Mouse (Mus musculus) midbrain, embryonic 10.5 days (tissue): ENCODE data around the gene Spty2d1. TPM values are rescaled to one million over a fixed set of nuclear protein-coding genes. Genes with fewer than 3 reads are reported as not detected.

Experiments used
- DNase-seq: peaks from one replicate; pipeline ENCODE4 v3.0.0-alpha.2; 2017; ENCODE audit warnings: low spot score
- H3K27ac ChIP-seq: fragments of 300-500 bp; sonication (generic); replicated peaks from 2 replicates; pipeline ENCODE4 v1.5.1; 2016; ENCODE audit warnings: mild to moderate bottlenecking
- H3K27me3 ChIP-seq: fragments of 300-500 bp; sonication (generic); 2 replicates; pipeline ENCODE4 v1.6.1; 2016; ENCODE audit warnings: low read depth, mild to moderate bottlenecking; ENCODE audit not compliant: poor library complexity, severe bottlenecking
- H3K36me3 ChIP-seq: fragments of 300-500 bp; sonication (generic); 2 replicates; pipeline ENCODE4 v1.6.1; 2016; ENCODE audit warnings: mild to moderate bottlenecking, moderate library complexity
- H3K4me1 ChIP-seq: fragments of 300-500 bp; sonication (generic); 2 replicates; pipeline ENCODE4 v1.6.1; 2016
- H3K4me3 ChIP-seq: fragments of 300-500 bp; sonication (generic); 2 replicates; pipeline ENCODE4 v1.5.1; 2016; ENCODE audit warnings: mild to moderate bottlenecking, moderate library complexity
- H3K9me3 ChIP-seq: fragments of 300-500 bp; sonication (generic); replicated peaks from 2 replicates; pipeline ENCODE4 v1.6.1; 2016; ENCODE audit warnings: mild to moderate bottlenecking
- WGBS: fragments of 180-500 bp; shearing (Covaris S2); methylation state at CpG from one replicate; pipeline ENCODE4 v1.1.7; 2016; 5-methylcytosine and 5-hydroxymethylcytosine counted together
- polyA plus RNA-seq: library from polyadenylated mRNA; unstranded; fragments of >200 nt; fragmentation: Nextera tagmentation; extraction: Ambion mirVana; gene quantifications from 2 replicates; pipeline ENCODE4 v1.2.1, GENCODE M21; 2016

The Spty2d1 gene
- polyA plus RNA-seq, 1 experiment from 2014 or later = 11.1 TPM

DNA sequence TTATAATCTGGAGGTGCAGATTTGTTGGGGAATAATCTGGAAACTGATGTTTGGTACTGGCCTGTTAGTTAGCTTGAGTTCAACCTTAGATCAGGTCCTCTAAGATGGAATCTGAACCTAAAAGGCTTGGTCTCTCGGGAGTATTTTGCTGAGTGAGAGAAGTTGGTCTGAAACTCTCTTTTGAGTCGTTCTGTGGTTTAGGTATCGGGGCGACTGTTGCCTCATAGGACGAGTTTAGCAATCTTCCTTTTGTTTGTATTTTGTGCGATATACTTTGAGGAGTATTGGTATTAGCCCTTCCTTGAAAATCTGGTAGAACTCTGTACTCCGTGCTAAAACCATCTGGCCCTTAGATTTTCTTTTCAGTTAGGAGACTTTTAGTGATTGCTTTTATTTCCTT is 44.1 kb downstream of the Spty2d1 start:
- 87% methylated on average over 7 of the region's 7 CpGs for WGBS
- DNase-seq = no peak
- Histone ChIP-seq H3K27me3 (peaks cover 20% of the 10 kb centered on the region), H3K9me3 (no peaks in the 10 kb centered on the region), H3K4me1 (peaks cover 9% of the 10 kb centered on the region), H3K4me3 (no peak overlapping the region), H3K27ac (peak overlapping the region; percentile 67; the same call in 1 of the 2 replicates), H3K36me3 (no peaks in the 10 kb centered on the region)

DNA sequence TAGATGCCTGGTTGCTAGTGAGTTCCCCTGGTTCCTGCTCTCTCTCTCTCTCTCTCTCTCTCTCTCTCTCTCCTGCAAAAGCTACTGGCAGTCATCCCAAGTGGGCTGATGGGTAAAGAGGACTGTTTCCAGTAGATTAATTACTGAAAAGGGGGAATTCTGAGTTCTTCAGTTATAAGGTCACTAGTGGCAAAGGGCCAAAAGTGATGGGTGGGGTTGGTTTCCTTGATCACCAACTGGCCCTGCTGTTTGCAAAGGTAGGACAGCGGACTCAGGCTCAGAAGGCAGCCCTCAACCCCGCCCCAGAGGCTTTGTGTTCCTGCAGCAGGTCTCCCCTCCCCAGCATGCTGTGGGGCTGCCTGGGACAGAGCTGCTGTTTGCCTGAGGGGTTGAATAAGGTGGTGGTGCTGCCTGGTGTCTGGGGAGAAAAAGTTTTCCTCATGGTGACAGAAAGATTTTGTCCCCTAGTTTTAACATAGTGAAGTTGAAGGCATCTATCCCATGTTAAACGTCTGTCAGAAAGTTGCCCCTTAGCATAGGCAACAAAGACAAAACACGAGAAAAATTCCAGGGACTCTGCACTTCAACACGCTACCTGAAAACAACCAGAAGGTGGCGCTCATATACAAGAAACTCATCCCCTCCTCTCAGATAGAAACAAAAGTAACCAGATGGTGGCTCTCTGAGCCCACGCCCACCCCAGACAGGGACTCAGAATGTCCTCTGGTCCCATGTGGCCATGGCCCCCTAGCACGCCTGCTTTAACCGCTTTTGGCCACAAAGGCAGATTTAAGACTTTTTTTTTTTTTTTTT is 45.2 kb downstream of the Spty2d1 start:
- Histone ChIP-seq H3K27ac (peak overlapping the region; percentile 79), H3K27me3 (peaks cover 23% of the 10 kb centered on the region), H3K4me1 (peaks cover 15% of the 10 kb centered on the region), H3K9me3 (no peaks in the 10 kb centered on the region), H3K36me3 (no peaks in the 10 kb centered on the region), H3K4me3 (no peak overlapping the region)
- under 1% methylated on average over 9 of the region's 9 CpGs for WGBS
- DNase-seq = peak; percentile 76

DNA sequence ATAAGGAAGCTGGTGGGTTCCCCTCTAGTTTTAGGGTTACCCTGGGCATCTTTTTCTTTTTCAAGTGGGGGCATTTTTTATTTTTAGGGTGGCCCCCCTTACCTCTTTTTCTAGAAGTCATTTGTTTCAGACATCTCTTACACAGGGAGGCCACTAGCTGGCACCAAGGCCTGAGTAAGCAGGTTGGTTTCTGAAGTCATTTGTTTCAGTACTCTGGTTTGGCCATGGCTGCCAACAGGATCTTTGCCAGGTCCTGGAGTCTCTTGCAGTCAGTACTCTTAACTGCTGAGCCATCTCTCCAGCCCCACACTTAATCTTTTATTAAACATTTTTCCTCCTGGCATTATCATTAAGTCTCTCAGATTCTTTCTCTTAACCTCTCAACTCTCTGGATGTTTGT is 46.1 kb downstream of the Spty2d1 start:
- DNase-seq = no peak
- no peak overlapping the region for H3K27ac ChIP-seq

DNA sequence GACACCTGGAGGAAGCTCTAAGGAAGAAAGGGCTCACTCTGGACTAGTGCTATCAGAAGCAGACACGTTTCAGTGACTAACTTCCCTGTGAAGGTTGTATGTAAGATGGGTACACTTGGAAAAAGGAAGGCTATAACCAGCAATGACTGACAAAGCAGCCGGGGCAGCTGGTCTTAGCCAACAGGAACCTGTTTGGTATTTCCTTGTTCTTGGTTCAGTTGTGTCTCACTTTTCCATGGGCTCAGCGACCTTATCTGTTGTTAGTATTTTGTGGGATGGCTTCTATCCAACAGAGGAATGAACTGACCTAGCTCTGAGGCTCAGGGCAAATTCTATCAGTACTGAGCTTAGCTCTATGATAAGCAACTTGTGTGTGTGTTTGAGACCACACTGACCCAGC is 47.2 kb downstream of the Spty2d1 start:
- Histone ChIP-seq H3K27ac (no peak overlapping the region), H3K4me1 (peaks cover 28% of the 10 kb centered on the region), H3K9me3 (no peaks in the 10 kb centered on the region), H3K36me3 (no peaks in the 10 kb centered on the region), H3K4me3 (no peak overlapping the region), H3K27me3 (peaks cover 23% of the 10 kb centered on the region)
- 71% methylated on average over 3 of the region's 3 CpGs for WGBS
- DNase-seq = no peak

More for the DNA sequence above, 46.1 kb downstream of the Spty2d1 start:
- H3K4me3 ChIP-seq = no peak overlapping the region
- peaks cover 23% of the 10 kb centered on the region for H3K27me3 ChIP-seq
- H3K36me3 ChIP-seq = no peaks in the 10 kb centered on the region
- peaks cover 24% of the 10 kb centered on the region for H3K4me1 ChIP-seq
- no peaks in the 10 kb centered on the region for H3K9me3 ChIP-seq

GRCm38 (mm10) chr7:46958853-46959252 is 49.4 kb downstream of the Spty2d1 start:
- Histone ChIP-seq H3K27me3 (peaks cover 23% of the 10 kb centered on the region), H3K9me3 (no peaks in the 10 kb centered on the region), H3K27ac (peak overlapping the region; percentile 83), H3K4me3 (peak overlapping the region; percentile 66), H3K4me1 (peaks cover 28% of the 10 kb centered on the region), H3K36me3 (peaks cover 17% of the 10 kb centered on the region)
- DNase-seq = no peak
- WGBS = 24% methylated on average over 9 of the region's 9 CpGs

GRCm38 (mm10) chr7:46957831-46958691 is 50.1 kb downstream of the Spty2d1 start, which contains the start of gene Uevld:
TSS of gene Uevld (minus strand) at chr7:46958527.
- peak within 1 kb of the TSS; percentile 83 for H3K27ac ChIP-seq
- H3K9me3 ChIP-seq = no peaks in the 10 kb centered on the region
- peaks cover 25% of the 10 kb centered on the region for H3K36me3 ChIP-seq
- peak; percentile 94 for DNase-seq
- peaks cover 24% of the 10 kb centered on the region for H3K4me1 ChIP-seq
- peak within 1 kb of the TSS; percentile 66 for H3K4me3 ChIP-seq
- 2% methylated on average over 51 of the region's 51 CpGs for WGBS
- H3K27me3 ChIP-seq = peaks cover 23% of the 10 kb centered on the region

Other genes with a start within 250 kb of the Spty2d1 start
- 16.3 and 22.3 TPM in 2 replicates for gene Hps5, start 212.3 kb downstream of the Spty2d1 start, polyA plus RNA-seq
- 50.0 and 53.5 TPM in 2 replicates for gene Gtf2h1, start 212.3 kb downstream of the Spty2d1 start, polyA plus RNA-seq
- 2,560 and 3,667 TPM in 2 replicates for gene Ldha, start 166.9 kb downstream of the Spty2d1 start, polyA plus RNA-seq
- 0.12 TPM in 1 of 2 replicates, not detected in the other for gene Ldhc, start 147.2 kb downstream of the Spty2d1 start, polyA plus RNA-seq
- 265 and 310 TPM in 2 replicates for gene Tsg101, start 88.4 kb downstream of the Spty2d1 start, polyA plus RNA-seq
- 13.5 and 14.3 TPM in 2 replicates for gene Uevld, start 49.9 kb downstream of the Spty2d1 start, polyA plus RNA-seq
- gene Gm9999, start 24.8 kb downstream of the Spty2d1 start, polyA plus RNA-seq = not detected in 2 replicates
- gene Tmem86a, start 42.2 kb upstream of the Spty2d1 start, polyA plus RNA-seq = 12.5 and 12.8 TPM in 2 replicates
- gene Ptpn5, start 125.3 kb upstream of the Spty2d1 start, polyA plus RNA-seq = 6.6 and 17.6 TPM in 2 replicates
- gene Mrgpra6, start 196.5 kb upstream of the Spty2d1 start, polyA plus RNA-seq = not detected in 2 replicates
- not detected in 2 replicates for gene Mrgpra9, start 244.4 kb upstream of the Spty2d1 start, polyA plus RNA-seq